Mouse (Mus musculus) urinary bladder, postnatal 25 days (tissue): ENCODE results near the gene Paf1.
A peak's percentile ranks its signal among the peaks of the same experiment; 100 is the strongest.
"Not testable (repeated sequence)": the region's sequence is repeated elsewhere in the genome, so short reads cannot be mapped to it uniquely, and the experiment has no call there.

Experiments used
- DNase-seq: peaks from one replicate; pipeline ENCODE4 v3.0.0; 2022; ENCODE audit warnings: low spot score

Gene Paf1

DNA sequence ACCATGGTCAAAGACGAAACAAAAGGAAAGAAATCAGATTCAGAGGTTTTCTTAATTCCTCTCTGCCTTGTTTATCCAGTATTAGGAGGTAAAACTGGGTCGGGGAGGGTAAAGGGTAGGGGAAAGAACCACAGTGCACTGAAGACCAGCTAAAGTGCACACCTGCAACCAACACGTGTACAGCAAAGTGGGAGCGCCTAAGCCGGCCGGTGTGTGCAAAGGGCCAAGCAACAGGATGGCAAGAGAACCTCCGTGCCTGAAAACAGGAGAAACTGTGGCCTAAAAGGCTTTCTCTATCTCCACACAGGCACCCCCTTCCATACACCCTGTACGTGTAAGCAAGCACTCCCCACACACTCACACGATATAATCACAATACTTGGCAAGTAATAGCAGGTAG is 7.6 kb upstream of the Paf1 start:
- no peak for DNase-seq

DNA sequence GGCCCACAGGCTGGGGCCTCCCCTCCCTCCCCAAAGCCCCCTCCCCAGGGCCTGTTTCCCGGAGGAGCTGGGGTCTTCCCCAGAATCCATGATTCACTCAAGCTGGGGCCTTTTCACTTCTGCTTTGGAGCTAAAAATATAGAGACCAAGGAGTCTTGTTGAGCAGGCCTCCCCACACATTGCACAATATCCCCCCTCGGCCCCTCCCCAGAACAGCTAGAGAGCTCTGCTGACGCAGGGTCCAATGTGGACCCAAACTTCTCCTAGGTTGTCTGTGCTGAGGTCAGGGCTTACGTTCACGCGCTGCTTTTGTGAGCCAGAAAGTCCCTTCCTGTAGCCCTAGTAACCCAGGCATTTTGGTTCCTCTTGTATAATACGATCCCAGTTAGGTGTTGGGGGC is 6.7 kb upstream of the Paf1 start:
- DNase-seq = no peak

DNA sequence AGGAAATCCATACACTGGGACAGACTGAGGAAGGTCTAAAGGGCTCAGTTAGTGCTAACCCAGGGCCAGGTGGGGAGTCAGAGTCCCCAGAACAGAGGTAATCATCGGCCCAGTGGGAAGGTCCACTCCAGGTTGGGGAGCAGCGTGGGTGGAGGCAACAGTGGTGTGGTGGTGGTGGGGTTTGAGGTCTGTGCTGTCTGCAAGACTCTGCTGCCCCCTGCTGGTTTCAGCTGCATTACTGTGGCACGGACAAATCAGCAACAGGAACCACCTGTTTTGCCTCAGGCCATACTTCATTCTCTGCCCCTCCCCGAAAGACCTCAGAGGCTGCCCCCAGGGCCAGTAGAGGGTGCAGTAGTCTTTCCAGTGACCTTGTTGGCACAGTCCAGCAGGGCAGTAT is 6.3 kb upstream of the Paf1 start:
- DNase-seq = peak; percentile 91

DNA sequence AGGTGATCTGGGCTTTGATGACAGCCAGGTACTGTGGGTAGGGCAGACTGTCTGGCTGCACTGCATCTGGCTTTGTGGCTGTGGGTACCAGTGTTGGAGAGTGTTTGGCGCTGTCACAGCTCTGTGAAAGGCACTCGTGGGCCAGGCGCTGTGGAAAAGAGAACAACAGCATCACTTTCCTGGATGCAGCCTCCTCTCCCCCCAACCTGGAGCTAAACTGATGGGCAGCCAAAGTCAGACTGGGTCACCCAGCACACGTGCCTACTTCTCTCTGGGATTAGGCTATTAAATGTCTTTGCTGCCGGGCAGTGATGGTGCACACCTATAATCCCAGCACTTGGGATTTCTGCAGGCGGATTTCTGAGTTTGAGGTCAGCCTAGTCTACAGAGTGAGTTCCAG is 5.9 kb upstream of the Paf1 start:
- DNase-seq = not testable (repeated sequence)

DNA sequence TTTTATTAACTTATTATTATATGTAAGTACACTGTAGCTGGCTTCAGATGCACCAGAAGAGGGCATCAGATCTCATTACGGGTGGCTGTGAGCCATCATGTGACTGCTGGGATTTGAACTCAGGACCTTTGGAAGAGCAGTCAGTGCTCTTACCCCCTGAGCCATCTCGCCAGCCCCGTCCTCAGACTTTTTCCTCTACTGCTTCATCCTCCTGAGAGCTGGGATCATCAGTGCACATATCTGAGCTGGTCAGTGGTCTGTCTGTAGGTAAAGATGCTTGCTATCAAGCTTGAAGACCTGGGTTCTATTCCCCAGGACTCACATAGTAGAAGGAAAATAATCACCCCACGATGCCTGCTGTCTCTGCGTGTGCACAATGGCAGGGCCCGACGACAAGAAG is 5.4 kb upstream of the Paf1 start:
- not testable (repeated sequence) for DNase-seq

DNA sequence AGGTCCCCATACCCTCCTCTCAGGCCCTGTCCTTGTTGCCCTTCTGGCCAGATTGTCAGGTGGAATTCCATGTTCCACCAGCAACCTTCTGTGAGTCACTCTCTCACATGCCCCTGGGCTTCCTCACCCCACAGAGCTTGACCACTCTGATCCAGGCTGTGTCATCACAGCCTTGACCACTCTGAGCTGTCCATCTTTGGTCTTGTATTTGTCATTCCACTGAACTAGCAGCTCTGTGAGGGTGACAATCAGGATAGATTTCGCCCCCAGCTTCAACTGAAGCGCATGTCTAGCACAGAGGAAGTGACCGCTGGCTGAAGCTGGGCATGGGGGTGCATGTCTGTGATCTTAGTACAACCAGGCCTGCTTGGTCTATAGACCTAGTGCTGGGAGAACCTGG is 2.4 kb upstream of the Paf1 start:
- DNase-seq = no peak

DNA sequence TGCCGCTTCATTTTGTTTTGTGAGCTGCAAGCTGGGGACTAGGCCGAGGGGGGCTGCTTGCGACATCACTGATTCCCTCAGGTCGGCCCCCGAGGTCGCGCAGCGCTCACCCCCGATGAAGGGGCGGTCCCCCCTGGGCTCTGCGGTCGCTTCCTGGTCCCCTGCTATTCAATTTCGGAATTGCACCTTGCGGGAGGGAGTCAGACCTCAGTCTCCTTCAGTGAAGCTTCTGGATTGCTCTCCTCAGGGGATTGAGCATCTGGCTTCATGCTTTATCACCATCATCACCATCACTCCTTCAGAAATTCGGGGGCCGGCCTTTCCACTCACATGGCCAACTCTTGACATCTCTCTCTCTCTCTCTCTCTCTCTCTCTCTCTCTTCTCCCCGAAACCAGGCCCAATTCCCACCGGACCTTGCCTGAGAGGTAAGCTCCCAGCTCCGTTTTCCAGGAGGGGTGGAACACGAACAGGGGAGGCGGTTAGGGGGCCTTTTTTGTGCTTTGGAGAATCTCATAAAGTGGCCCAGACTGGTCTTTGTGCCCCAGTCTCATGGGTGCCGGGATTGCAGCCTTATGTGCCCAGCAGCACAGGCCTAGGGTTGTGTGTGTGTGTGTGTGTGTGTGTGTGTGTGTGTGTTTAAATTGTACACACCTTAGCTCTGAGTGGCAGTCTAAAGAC is 661 bp downstream of the Paf1 start:
- no peak for DNase-seq

DNA sequence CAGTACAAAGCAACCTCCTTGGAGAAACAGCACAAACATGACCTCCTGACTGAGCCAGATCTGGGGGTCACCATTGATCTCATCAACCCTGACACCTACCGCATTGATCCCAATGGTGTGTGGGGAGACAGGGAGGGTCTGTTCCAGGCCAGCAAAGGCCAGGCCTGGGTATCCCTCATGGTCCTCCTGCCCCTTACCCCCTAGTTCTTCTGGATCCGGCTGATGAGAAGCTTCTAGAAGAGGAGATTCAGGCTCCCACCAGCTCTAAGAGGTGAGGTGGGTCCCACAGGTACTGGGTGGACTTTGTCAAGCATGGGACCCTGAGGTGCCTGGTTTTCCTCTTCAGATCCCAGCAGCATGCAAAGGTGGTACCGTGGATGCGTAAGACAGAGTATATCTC is 2.7 kb downstream of the Paf1 start:
- no peak for DNase-seq

DNA sequence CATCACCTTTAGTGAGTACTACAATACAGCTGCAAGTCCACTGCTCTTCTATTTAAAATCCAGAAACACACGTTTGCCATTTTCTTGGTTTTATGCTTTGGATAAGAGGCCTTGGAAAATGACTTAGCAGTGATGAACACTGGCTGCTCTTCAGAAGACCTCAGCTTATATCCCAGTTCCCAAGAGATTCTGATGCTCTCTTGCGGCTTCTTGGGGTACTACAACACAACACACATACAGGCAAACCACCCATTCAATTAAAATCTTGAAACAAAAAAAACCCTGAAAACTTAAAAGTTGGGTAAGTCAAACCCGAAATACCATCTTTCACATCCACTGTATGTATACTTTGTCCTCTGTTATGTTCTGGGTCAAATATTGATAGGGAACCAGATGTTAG is 5.2 kb downstream of the Paf1 start:
- no peak for DNase-seq

DNA sequence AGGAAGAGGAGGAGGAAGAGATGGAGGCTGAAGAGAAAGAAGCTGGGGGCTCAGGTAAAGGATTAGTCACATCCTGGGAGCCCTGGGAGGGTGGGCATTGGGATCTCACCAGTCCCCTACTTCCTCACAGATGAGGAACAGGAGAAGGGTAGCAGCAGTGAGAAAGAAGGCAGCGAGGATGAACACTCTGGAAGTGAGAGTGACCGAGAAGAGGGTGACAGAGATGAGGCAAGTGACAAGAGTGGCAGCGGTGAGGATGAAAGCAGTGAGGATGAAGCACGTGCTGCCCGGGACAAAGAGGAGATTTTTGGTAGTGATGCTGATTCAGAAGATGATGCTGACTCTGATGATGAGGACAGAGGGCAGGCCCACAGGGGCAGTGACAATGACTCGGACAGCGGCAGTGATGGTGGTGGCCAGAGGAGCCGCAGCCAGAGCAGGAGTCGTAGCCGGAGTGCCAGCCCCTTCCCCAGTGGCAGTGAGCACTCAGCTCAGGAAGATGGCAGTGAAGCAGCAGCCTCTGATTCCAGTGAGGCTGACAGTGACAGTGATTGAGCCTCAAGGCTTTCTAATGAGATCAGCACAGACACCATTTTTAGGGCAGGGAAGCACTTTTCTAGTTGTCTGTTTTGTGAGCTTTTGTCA is 6.1 kb downstream of the Paf1 start:
- no peak for DNase-seq

DNA sequence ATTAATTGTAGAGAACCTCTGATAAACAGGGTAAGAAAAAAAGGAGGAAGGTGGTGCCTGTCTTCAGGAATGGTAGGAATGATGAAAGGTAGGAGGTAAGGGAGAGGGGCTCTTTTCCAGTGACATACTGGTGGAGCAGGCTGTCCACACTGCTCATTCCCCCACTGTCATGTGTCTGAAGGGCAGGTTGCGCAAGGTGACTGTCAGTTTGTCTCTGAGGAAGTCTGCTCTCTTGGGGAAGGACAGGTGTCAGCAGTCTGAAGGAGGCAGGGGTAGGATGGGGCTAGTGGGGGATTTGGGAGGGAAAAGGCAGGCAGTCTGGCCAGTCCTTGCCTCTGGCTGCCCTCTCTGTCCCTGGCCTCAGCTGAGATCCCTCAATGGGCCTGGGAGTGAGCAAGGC is 8.3 kb downstream of the Paf1 start:
- DNase-seq = no peak

DNA sequence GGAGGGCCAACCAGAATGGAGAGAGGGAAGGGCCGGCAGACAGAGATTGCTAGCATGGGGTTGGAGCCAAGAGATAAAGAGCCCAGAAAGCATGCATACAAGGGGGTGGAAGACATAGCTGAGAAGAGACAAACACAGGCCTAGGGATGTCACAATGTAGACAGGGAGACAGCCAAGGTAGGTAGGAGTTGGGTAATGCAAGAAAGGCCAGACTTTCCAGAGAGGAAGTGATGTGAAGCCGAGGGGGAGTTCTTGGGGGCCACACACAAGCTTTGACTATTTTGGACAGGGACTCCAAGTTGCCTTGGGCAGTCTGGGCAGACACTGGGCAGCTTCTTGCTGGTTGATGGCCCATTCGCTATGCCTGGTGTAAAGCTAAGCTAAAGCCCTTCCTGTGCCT is 9.2 kb downstream of the Paf1 start:
- DNase-seq = no peak

DNA sequence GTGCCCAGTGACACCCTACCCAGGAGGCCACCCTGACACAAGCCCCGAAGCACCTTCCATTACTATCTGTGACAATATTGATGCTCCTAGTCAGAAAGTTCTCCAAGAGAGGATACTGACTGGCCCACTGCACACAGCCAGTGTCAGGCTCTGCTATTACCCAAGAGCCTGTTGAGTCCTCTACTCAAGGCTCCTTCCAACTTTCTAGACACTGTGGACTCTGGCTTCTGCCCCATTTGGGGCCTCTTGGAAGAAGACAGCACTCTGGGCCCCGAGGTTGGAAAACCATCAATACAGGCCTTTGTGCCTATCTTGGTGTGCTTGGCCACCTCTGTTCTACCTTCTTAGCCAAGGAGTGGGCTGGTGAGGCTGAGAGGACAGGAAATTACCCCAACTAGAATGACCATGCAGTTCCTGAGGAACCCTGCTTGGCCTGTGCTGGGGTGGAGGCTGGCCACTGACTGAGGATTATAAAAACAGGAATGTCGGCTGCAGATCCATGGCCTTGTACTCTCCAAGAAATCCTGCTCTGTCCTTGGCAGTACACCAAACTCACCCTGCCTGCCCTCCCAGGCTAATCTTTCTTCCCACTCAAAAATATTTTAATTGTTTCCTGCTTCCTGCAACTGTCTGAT is 18.2 kb downstream of the Paf1 start:
- peak; percentile 41 for DNase-seq

DNA sequence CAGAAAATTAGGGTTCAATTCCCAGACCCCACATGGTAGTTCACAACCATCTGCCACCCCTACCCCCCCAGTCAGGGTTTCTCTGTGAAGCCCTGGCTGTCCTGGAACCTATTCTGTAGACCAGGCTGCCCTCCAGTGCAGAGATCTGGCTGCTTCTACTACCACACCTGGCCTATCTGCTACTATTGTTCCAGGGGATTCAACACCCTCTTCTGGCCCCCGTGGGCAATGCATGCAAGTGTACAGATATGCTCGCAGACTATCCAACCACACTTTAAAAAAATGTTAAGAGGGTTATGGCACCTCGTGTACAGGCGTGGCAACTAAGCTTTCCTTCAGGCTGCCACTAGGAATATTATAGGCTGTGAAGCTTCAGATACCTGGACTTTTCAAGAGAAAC is 20.1 kb downstream of the Paf1 start:
- no peak for DNase-seq

DNA sequence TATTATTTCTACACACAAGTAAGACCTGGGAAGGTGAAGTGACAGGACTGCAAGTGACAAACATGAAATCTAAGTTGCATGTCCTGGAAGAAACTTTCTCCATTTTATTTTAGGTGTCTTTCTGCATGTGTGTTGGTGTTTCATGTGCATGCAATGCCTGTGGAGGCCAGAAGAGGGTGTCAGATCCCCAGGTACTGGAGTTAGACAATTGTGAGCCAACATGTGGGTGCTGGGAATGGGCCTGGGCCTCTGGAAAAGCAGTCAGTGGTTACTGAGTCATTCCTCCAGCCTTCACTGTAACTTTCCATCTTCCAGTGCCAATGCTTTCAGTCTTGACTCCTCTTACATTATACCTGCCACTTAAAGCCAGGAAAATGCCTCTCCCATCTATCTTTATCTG is 24.6 kb downstream of the Paf1 start:
- no peak for DNase-seq

DNA sequence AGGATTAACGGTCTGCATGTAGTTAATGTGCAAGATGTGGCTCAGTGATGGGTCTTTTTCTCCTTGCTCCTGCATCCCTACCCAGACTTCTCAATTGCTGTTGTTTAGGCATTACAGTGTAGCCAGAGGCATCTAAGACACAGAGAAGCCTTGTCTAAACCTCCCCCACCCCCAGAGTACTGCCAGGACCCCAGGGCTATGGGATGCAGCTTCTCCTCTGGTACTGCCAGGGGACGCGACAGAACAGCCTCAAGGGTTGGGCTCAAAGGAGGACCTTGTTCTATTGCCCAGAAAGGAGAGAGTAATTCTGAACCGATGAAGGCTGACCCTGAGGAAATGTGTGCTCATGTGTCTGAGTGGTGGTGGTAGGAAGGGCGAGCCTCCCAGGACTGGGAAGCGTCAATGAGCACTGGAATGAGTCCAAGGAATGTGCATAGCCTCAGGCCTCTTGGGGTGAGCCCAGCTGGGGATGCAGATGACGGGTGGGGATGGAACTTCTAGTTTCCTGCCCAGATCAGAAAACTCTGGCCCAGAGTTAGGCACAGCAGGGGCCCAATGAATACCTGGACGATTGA is 25.4 kb downstream of the Paf1 start:
- DNase-seq = peak; percentile 40

DNA sequence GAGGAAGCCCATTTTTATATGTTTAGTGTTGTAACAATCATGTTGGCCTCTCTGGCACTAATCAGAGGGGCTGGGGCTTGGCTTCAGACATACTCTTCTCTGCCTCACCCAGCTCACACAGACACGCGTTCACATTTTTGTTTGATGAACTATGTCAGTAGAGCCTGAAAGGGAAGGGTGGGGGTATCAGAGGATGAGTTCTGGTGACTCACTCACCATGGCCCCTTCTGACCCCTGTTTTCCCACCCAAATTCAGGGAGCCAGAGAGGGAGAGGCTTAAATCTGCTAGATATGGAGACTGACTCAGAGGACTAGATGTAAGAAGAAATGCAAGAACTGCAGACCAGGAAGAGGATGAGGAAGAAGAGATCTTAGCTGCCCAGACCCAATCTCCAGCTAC is 26.7 kb downstream of the Paf1 start:
- no peak for DNase-seq

DNA sequence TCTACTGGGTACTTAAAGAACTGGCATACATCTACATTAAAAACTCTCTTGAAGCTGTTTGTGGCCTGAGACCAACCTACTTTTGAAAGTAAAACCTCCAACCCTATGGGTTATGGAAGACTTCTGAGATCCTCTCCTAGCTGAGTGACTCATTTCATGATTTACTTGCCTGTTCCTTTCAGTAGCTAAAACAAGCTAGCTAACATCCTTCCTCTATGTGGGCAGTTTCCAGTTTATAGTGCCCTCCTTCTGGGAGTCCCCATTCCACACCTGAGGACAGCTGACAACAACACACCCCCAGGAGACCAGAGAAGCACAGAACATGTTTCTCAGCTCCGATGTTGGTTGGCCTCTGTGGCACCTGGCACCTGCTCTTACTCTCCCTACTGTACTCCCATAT is 30.3 kb downstream of the Paf1 start:
- no peak for DNase-seq

DNA sequence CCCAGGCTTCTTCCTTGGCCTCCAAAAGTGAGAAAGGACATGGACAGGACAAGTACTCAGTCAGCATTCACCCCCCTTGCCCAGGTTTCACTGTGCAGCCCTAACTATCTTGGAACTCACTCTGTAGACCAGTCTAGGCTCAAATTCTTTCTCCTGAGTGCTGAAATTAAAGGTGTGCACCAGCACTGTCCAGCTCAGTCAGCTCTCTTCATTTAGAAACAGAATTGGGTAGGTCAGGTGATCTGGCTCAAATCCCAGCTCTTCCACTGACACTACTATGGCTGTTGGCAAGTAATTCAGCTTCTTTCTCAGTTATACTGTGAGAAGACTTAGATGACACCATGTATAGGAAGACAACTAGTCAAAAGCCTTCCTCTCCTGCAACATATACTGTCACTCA is 35.0 kb downstream of the Paf1 start:
- no peak for DNase-seq

DNA sequence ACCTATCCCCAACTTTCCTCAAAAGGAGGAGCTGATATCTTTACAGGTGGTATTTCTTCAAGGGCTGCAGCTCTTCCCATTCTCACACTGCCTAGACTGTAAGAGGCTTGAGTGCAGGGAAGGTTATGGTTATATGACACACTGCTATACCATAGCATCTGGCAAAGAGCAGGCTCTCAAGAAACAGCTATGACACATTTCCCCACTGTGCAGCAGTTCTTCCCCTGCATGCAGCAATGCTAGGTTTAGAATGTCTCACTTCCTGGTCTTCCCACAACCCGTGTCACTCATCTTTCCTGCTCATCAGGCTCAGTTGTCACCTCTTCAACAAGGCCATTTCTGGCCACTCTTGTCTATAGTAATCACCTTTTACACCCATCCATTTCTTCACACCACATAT is 37.8 kb downstream of the Paf1 start:
- no peak for DNase-seq

DNA sequence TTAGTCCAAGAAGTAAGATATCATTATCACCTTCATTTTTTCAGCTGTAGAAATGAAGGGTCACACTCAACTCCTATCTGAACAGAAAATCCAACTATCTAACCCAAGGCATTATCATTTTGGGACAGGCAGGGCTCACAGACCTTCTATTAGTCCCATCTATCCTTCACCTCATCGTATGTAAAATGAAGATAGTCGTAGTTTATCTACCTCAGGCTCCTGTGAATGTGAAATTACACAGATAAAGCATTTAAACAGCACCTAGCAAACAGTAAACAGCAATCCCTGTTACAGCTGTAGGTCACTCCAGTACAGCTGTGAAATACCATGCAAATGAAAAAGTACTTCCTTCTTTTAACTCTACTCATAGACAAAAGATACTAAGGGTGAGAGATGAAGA is 39.5 kb downstream of the Paf1 start:
- no peak for DNase-seq

DNA sequence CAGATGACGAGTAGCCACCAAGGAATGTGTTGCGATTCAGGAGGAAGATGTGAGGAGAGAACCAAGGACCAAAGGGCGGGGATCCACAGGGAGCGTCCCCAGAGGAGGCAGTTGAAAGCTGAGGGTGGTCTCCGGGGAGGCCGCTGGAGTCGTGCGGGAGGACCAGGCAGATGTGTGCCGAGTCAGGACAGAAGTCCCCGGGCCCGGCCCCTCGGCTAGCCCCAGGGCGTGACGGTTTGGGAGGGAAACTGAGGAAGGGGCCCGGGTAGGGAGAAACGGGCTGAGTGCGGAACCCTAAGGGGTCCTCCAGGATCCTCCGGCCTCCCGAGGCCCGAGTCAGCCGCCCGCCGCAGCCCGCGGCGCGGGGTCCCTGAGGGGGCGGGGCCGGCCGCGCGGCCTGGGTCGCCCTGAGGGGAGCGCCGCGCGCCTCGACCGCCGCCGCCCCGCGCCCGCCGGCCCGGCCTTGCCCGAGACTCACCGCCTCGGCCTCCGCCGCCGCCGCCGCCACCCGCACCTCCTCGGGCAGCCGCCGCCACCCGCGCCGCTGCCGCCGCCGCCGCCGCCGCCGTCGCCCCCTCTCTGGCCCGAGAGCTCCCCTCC is 43.0 kb downstream of the Paf1 start:
- no peak for DNase-seq

DNA sequence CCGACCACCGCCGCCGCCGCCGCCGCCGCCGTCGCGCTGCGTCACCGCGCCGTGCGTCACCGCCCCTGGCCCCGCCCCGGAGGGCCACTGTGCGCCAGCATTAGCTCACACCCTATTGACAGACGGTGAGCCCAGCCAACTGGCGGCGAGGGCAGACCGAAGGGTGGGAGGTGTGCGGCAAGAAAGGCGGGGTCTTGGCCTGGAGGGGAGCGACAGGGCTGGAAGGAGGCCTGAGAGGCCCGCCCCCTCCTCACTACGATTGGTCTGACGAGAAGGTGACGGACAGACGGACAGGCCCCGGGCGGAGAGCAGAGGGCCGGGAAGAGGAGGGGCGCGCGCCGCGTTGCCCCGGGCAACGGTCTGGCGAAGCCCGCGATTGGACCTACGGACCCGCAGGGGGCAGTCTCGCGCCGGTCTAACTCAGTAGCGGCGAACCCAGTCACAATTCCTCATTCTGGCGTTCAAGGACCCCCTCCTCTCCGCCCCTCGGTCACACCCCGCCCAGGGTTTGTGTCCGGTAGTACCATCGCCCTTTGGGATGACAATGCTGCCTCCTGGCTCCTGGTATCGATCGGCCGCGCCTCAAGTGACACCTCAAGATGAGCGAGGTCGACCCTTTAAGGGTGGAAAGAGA is 43.6 kb downstream of the Paf1 start:
- DNase-seq = peak; percentile 99
